Mouse (Mus musculus): ENCODE data around the gene Gbf1. TPM values are rescaled to one million over a fixed set of nuclear protein-coding genes. Genes with fewer than 3 reads are reported as not detected.

Gbf1 gene
- total and polyA plus RNA-seq, 3 experiments: 23.7 to 400 (median 54.1) TPM

DNA sequence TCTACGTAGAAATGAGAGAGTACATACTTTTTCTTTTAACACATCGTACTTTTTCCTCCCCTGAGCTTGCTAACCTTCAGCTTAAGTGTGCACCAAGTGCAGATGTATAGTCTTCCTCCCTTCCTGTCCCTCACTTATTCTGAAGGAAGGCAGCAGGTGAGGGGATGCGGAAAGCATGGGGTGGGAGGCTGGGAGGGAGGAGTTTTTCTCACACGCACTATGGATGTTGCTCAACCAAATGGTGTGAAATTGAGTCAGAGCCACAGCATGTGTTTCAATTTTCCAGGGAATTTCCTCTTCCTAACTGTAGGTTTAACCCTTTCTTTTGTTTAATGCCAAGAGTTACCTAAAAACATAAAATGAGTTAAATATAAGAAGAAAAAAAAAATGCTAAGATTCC lies 70.8 kb downstream of the Gbf1 start:
- H3K36me3 ChIP-seq (ENCODE audit: control insufficient read depth in 1 of 2, insufficient read depth in 2 of 2, low read length in 2 of 2): peaks cover 0 to 26% of the 10 kb centered on the region in 2 experiments; a peak in 2 of 4 replicates
- DNase-seq (ENCODE audit: low read depth, low spot score): no peak
- H3K9me3 ChIP-seq (replicated peaks; ENCODE audit: insufficient read depth, low read length): no peaks in the 10 kb centered on the region
- no peaks in the 10 kb centered on the region for H3K27me3 ChIP-seq (ENCODE audit: control insufficient read depth in 1 of 2, insufficient read depth in 2 of 2, low read length in 2 of 2)
- H3K9ac ChIP-seq (ENCODE audit: control insufficient read depth, low read depth, low read length, poor library complexity, severe bottlenecking): no peak overlapping the region
- TF ChIP-seq ELF1 (IDR thresholded peaks at IDR 0.05; ENCODE audit: low read depth, low read length): no peak
- no peak for TF ChIP-seq MYC (IDR thresholded peaks at IDR 0.05; ENCODE audit: low read depth, low read length)
- TF ChIP-seq NELFE (IDR thresholded peaks at IDR 0.05; ENCODE audit: low read depth, low read length): no peak
- no peak for TF ChIP-seq MAFK (IDR thresholded peaks at IDR 0.05; ENCODE audit: borderline replicate concordance, low read depth, low read length)
- TF ChIP-seq POLR2A (IDR thresholded peaks at IDR 0.05; ENCODE audit: control insufficient read depth in 1 of 2, insufficient read depth in 1 of 2, low read depth in 1 of 2, low read length in 2 of 2, poor library complexity in 1 of 2): no peak
- no peak for TF ChIP-seq CHD2 (IDR thresholded peaks at IDR 0.05; ENCODE audit: low read length)
- TF ChIP-seq MYB (IDR thresholded peaks at IDR 0.05; ENCODE audit: low read depth, low read length): no peak
- no peak for TF ChIP-seq USF1 (IDR thresholded peaks at IDR 0.05; ENCODE audit: low read depth, low read length)
- TF ChIP-seq ZNF384 (IDR thresholded peaks at IDR 0.05; ENCODE audit: low read depth, low read length): no peak
- no peak for TF ChIP-seq TCF12 (IDR thresholded peaks at IDR 0.05; ENCODE audit: low read depth, low read length)
- TF ChIP-seq UBTF (IDR thresholded peaks at IDR 0.05; ENCODE audit: borderline replicate concordance, insufficient read depth, low read depth, low read length): no peak
- TF ChIP-seq SMC3 (IDR thresholded peaks at IDR 0.05; ENCODE audit: low read depth, low read length): no peak
- no peak for TF ChIP-seq KAT2A (conservative IDR thresholded peaks at IDR 0.05; ENCODE audit: low read depth, low read length)
- no peak for TF ChIP-seq HCFC1 (IDR thresholded peaks at IDR 0.05; ENCODE audit: low read depth, low read length)
- H3K4me1 ChIP-seq (ENCODE audit: control insufficient read depth in 1 of 2, insufficient read depth in 2 of 2, low read length in 2 of 2): peaks cover 10% of the 10 kb centered on the region in 2 experiments
- no peaks in the 10 kb centered on the region; the same call in 1 of the 2 replicates for H3K79me2 ChIP-seq (ENCODE audit: control insufficient read depth, insufficient read depth, low read length, poor library complexity)
- H3K4me3 ChIP-seq (ENCODE audit: control insufficient read depth in 1 of 2, insufficient read depth in 1 of 2, low read depth in 2 of 2, low read length in 2 of 2): no peak overlapping the region
- H3K27ac ChIP-seq (ENCODE audit: control insufficient read depth, low read depth, low read length): no peak overlapping the region

DNA sequence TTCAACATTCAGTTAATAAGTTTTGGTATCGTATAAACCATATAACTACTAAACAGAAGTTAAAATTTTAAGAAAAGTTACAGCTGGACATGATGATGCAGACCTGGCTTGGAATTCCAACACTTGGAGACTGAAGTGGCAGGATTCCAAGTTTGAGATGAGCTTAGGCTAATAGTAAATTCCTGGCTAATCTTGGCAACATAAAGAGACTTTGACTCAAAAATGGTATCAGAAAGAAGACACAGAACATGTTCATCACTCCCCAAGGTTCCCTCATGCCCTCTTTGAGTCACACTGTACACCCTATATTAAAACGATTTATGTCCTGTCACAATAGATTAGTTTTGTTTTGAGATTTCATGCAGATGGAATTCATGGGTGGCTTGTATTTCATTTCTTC lies 72.6 kb downstream of the Gbf1 start:
- H3K9ac ChIP-seq (ENCODE audit: control insufficient read depth, low read depth, low read length, poor library complexity, severe bottlenecking): no peak overlapping the region
- no peak for TF ChIP-seq POLR2AphosphoS5 (IDR thresholded peaks at IDR 0.05; ENCODE audit: borderline replicate concordance, low read depth, low read length)
- TF ChIP-seq POLR2A (IDR thresholded peaks at IDR 0.05; ENCODE audit: control insufficient read depth in 1 of 2, insufficient read depth in 1 of 2, low read depth in 1 of 2, low read length in 2 of 2, poor library complexity in 1 of 2): no peak
- TF ChIP-seq USF1 (IDR thresholded peaks at IDR 0.05; ENCODE audit: low read depth, low read length): no peak
- no peak for TF ChIP-seq GATA1 (IDR thresholded peaks at IDR 0.05; ENCODE audit: low read depth, low read length)
- TF ChIP-seq RAD21 (IDR thresholded peaks at IDR 0.05; ENCODE audit: low read depth, low read length): no peak
- TF ChIP-seq BHLHE40 (IDR thresholded peaks at IDR 0.05; ENCODE audit: borderline replicate concordance, low read depth, low read length): no peak
- TF ChIP-seq ZMIZ1 (IDR thresholded peaks at IDR 0.05; ENCODE audit: low read depth, low read length): no peak
- TF ChIP-seq SMC3 (IDR thresholded peaks at IDR 0.05; ENCODE audit: low read depth, low read length): no peak
- no peak for TF ChIP-seq MAX (IDR thresholded peaks at IDR 0.05; ENCODE audit: low read length)
- no peak for TF ChIP-seq CHD1 (IDR thresholded peaks at IDR 0.05; ENCODE audit: low read depth, low read length)
- no peak for TF ChIP-seq UBTF (IDR thresholded peaks at IDR 0.05; ENCODE audit: borderline replicate concordance, insufficient read depth, low read depth, low read length)
- TF ChIP-seq ZNF384 (IDR thresholded peaks at IDR 0.05; ENCODE audit: low read depth, low read length): no peak
- TF ChIP-seq ELF1 (IDR thresholded peaks at IDR 0.05; ENCODE audit: low read depth, low read length): no peak
- TF ChIP-seq CTCF (IDR thresholded peaks at IDR 0.05 in 2 of 3, conservative IDR thresholded peaks at IDR 0.05 in 1 of 3; ENCODE audit: control insufficient read depth in 1 of 3, insufficient read depth in 1 of 3, low read depth in 2 of 3, low read length in 3 of 3, poor library complexity in 1 of 3, severe bottlenecking in 1 of 3): no peak
- no peak for TF ChIP-seq E2F4 (IDR thresholded peaks at IDR 0.05; ENCODE audit: borderline replicate concordance, low read depth, low read length)
- no peak for TF ChIP-seq KAT2A (conservative IDR thresholded peaks at IDR 0.05; ENCODE audit: low read depth, low read length)
- no peak for TF ChIP-seq TAL1 (IDR thresholded peaks at IDR 0.05; ENCODE audit: low read length)

More for the DNA sequence above, 72.6 kb downstream of the Gbf1 start:
- Histone ChIP-seq H3K4me1 (ENCODE audit: control insufficient read depth in 1 of 2, insufficient read depth in 2 of 2, low read length in 2 of 2) (peaks cover 10% of the 10 kb centered on the region in 2 experiments), H3K36me3 (ENCODE audit: control insufficient read depth in 1 of 2, insufficient read depth in 2 of 2, low read length in 2 of 2) (peaks cover 0 to 26% of the 10 kb centered on the region in 2 experiments; a peak in 2 of 4 replicates), H3K27me3 (ENCODE audit: control insufficient read depth in 1 of 2, insufficient read depth in 2 of 2, low read length in 2 of 2) (no peaks in the 10 kb centered on the region), H3K4me3 (ENCODE audit: control insufficient read depth in 1 of 2, insufficient read depth in 1 of 2, low read depth in 2 of 2, low read length in 2 of 2) (no peak overlapping the region), H3K9me3 (replicated peaks; ENCODE audit: insufficient read depth, low read length) (no peaks in the 10 kb centered on the region), H3K27ac (ENCODE audit: control insufficient read depth, low read depth, low read length) (no peak overlapping the region), H3K79me2 (ENCODE audit: control insufficient read depth, insufficient read depth, low read length, poor library complexity) (no peaks in the 10 kb centered on the region)
- no peak for DNase-seq (ENCODE audit: low read depth, low spot score)

Measured in MEL (cell line).